Mouse (Mus musculus): ENCODE results near the gene Fbxw2. TPM values are rescaled to one million over a fixed set of nuclear protein-coding genes. Genes with fewer than 3 reads are reported as not detected.
"Not testable (repeated sequence)": the region's sequence is repeated elsewhere in the genome, so short reads cannot be mapped to it uniquely, and the experiment has no call there.

Fbxw2 gene
- polyA plus RNA-seq, 1 experiment = 43.9 TPM

DNA sequence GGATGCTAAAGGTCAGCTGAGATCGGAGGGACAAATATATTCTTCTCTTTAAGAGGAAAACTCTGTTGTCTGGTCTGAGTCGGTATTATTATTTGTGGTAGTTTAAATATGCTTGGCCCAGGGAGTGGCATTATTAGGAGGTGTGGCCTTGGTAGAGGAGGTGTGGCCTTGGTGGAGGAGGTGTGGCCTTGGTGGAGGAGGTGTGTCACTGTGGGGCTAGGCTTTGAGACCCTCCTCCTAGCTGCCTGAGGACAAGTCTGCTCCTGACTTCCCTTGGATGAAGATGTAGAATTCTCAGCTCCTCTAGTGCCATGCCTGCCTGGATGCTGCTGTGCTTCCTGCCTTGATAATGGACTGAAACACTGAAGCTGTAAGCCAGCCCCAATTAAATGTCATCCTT is 31.6 kb downstream of the Fbxw2 start:
- Histone ChIP-seq H3ac (ENCODE audit: control insufficient read depth, insufficient read length) (no peak overlapping the region), H3K27me3 (ENCODE audit: control insufficient read depth, insufficient read depth, insufficient read length) (no peaks in the 10 kb centered on the region), H3K4me3 (no peak overlapping the region), H3K79me2 (ENCODE audit: control insufficient read depth, insufficient read depth) (no peaks in the 10 kb centered on the region), H3K36me3 (ENCODE audit: control insufficient read depth, insufficient read depth) (peaks cover 23% of the 10 kb centered on the region), H3K4me2 (ENCODE audit: low read depth) (no peak overlapping the region)
- TF ChIP-seq USF1 (IDR thresholded peaks at IDR 0.05; ENCODE audit: low read depth) (no peak), TCF12 (IDR thresholded peaks at IDR 0.05; ENCODE audit: insufficient read depth, poor library complexity, severe bottlenecking) (no peak), POLR2A (IDR thresholded peaks at IDR 0.05; ENCODE audit: insufficient read length, low read depth) (no peak), MYOG (IDR thresholded peaks at IDR 0.05; ENCODE audit: control insufficient read depth in 1 of 3, insufficient read depth in 1 of 3, insufficient read length in 2 of 3, low read depth in 2 of 3) (no peak), REST (IDR thresholded peaks at IDR 0.05; ENCODE audit: insufficient read depth, insufficient read length) (no peak), MAX (IDR thresholded peaks at IDR 0.05; ENCODE audit: low read depth) (no peak), CEBPB (IDR thresholded peaks at IDR 0.05; ENCODE audit: insufficient read depth, poor library complexity, severe bottlenecking) (no peak), POLR2AphosphoS2 (IDR thresholded peaks at IDR 0.05; ENCODE audit: insufficient read length, low read depth) (no peak), E2F4 (IDR thresholded peaks at IDR 0.05; ENCODE audit: insufficient read depth) (no peak), MYOD1 (IDR thresholded peaks at IDR 0.05; ENCODE audit: control insufficient read depth in 1 of 3, insufficient read length in 2 of 3, low read depth in 2 of 3) (no peak), TCF3 (IDR thresholded peaks at IDR 0.05; ENCODE audit: insufficient read length, low read depth) (no peak), SRF (IDR thresholded peaks at IDR 0.05; ENCODE audit: control insufficient read depth, insufficient read length, low read depth) (no peak)

GRCm38 (mm10) chr2:34792543-34792942 is 33.6 kb downstream of the Fbxw2 start:
- H3K4me2 ChIP-seq (ENCODE audit: low read depth); H3ac ChIP-seq (ENCODE audit: control insufficient read depth, insufficient read length); H3K79me2 ChIP-seq (ENCODE audit: control insufficient read depth, insufficient read depth); H3K4me3 ChIP-seq; H3K27me3 ChIP-seq (ENCODE audit: control insufficient read depth, insufficient read depth, insufficient read length): not testable (repeated sequence)
- peaks cover 26% of the 10 kb centered on the region for H3K36me3 ChIP-seq (ENCODE audit: control insufficient read depth, insufficient read depth)

- Histone ChIP-seq H3K79me2 (ENCODE audit: control insufficient read depth, insufficient read depth) (no peaks in the 10 kb centered on the region), H3K36me3 (ENCODE audit: control insufficient read depth, insufficient read depth) (peaks cover 28% of the 10 kb centered on the region), H3K4me2 (ENCODE audit: low read depth) (no peak overlapping the region), H3K27me3 (ENCODE audit: control insufficient read depth, insufficient read depth, insufficient read length) (no peaks in the 10 kb centered on the region), H3ac (ENCODE audit: control insufficient read depth, insufficient read length) (no peak overlapping the region), H3K4me3 (no peak overlapping the region)
- TF ChIP-seq MYOD1 (IDR thresholded peaks at IDR 0.05; ENCODE audit: control insufficient read depth in 1 of 3, insufficient read length in 2 of 3, low read depth in 2 of 3) = no peak
- no peak for TF ChIP-seq SRF (IDR thresholded peaks at IDR 0.05; ENCODE audit: control insufficient read depth, insufficient read length, low read depth)
- TF ChIP-seq REST (IDR thresholded peaks at IDR 0.05; ENCODE audit: insufficient read depth, insufficient read length) = no peak
- TF ChIP-seq CEBPB (IDR thresholded peaks at IDR 0.05; ENCODE audit: insufficient read depth, poor library complexity, severe bottlenecking) = no peak
- no peak for TF ChIP-seq MYOG (IDR thresholded peaks at IDR 0.05; ENCODE audit: control insufficient read depth in 1 of 3, insufficient read depth in 1 of 3, insufficient read length in 2 of 3, low read depth in 2 of 3)
- TF ChIP-seq POLR2A (IDR thresholded peaks at IDR 0.05; ENCODE audit: insufficient read length, low read depth) = no peak
- no peak for TF ChIP-seq E2F4 (IDR thresholded peaks at IDR 0.05; ENCODE audit: insufficient read depth)
- no peak for TF ChIP-seq POLR2AphosphoS2 (IDR thresholded peaks at IDR 0.05; ENCODE audit: insufficient read length, low read depth)
- no peak for TF ChIP-seq MAX (IDR thresholded peaks at IDR 0.05; ENCODE audit: low read depth)
- no peak for TF ChIP-seq TCF3 (IDR thresholded peaks at IDR 0.05; ENCODE audit: insufficient read length, low read depth)
- no peak for TF ChIP-seq TCF12 (IDR thresholded peaks at IDR 0.05; ENCODE audit: insufficient read depth, poor library complexity, severe bottlenecking)
- no peak for TF ChIP-seq USF1 (IDR thresholded peaks at IDR 0.05; ENCODE audit: low read depth)
These were observed 35.8 kb downstream of the Fbxw2 start for GRCm38 (mm10) chr2:34790282-34790681.

GRCm38 (mm10) chr2:34784085-34784484 is 42.0 kb downstream of the Fbxw2 start:
- H3K27me3 ChIP-seq (ENCODE audit: control insufficient read depth, insufficient read depth, insufficient read length) = no peaks in the 10 kb centered on the region
- H3K4me3 ChIP-seq = no peak overlapping the region
- peaks cover 25% of the 10 kb centered on the region for H3K36me3 ChIP-seq (ENCODE audit: control insufficient read depth, insufficient read depth)
- H3K79me2 ChIP-seq (ENCODE audit: control insufficient read depth, insufficient read depth) = no peaks in the 10 kb centered on the region
- TF ChIP-seq MAX (IDR thresholded peaks at IDR 0.05; ENCODE audit: low read depth) (no peak), POLR2AphosphoS2 (IDR thresholded peaks at IDR 0.05; ENCODE audit: insufficient read length, low read depth) (no peak), TCF3 (IDR thresholded peaks at IDR 0.05; ENCODE audit: insufficient read length, low read depth) (no peak), POLR2A (IDR thresholded peaks at IDR 0.05; ENCODE audit: insufficient read length, low read depth) (no peak), USF1 (IDR thresholded peaks at IDR 0.05; ENCODE audit: low read depth) (no peak), MYOG (IDR thresholded peaks at IDR 0.05; ENCODE audit: control insufficient read depth in 1 of 3, insufficient read depth in 1 of 3, insufficient read length in 2 of 3, low read depth in 2 of 3) (no peak), SRF (IDR thresholded peaks at IDR 0.05; ENCODE audit: control insufficient read depth, insufficient read length, low read depth) (no peak), TCF12 (IDR thresholded peaks at IDR 0.05; ENCODE audit: insufficient read depth, poor library complexity, severe bottlenecking) (no peak), E2F4 (IDR thresholded peaks at IDR 0.05; ENCODE audit: insufficient read depth) (no peak), CEBPB (IDR thresholded peaks at IDR 0.05; ENCODE audit: insufficient read depth, poor library complexity, severe bottlenecking) (no peak), REST (IDR thresholded peaks at IDR 0.05; ENCODE audit: insufficient read depth, insufficient read length) (no peak)
- H3K4me2 ChIP-seq (ENCODE audit: low read depth) = no peak overlapping the region
- no peak overlapping the region for H3ac ChIP-seq (ENCODE audit: control insufficient read depth, insufficient read length)

Measured in myocyte (in vitro differentiated cells).